Mouse (Mus musculus) kidney, embryonic 14.5 days (tissue): ENCODE results near the gene D030056L22Rik. TPM values are rescaled to one million over a fixed set of nuclear protein-coding genes. Genes with fewer than 3 reads are reported as not detected.
A peak's percentile ranks its signal among the peaks of the same experiment; 100 is the strongest.
"Not testable (repeated sequence)": the region's sequence is repeated elsewhere in the genome, so short reads cannot be mapped to it uniquely, and the experiment has no call there.

Source experiments
- ATAC-seq: fragments of 200-750 bp; cut with Nextera tagmentation; 2 replicates; pipeline ENCODE4 v1.8.0; 2017; ENCODE audit warnings: moderate number of reproducible peaks, mild to moderate bottlenecking, moderate TSS enrichment, moderate library complexity; ENCODE audit not compliant: low FRiP score, low TSS enrichment
- H3K27ac ChIP-seq: fragments of 300-500 bp; sonication (generic); 2 replicates; pipeline ENCODE4 v1.5.1; 2014; ENCODE audit warnings: low read depth, mild to moderate bottlenecking, low read length, moderate library complexity, mixed read lengths
- H3K27me3 ChIP-seq: fragments of 300-500 bp; sonication (generic); 2 replicates; pipeline ENCODE4 v1.6.1; 2014; ENCODE audit warnings: mild to moderate bottlenecking, low read length; ENCODE audit not compliant: control insufficient read depth, insufficient read depth
- H3K36me3 ChIP-seq: fragments of 300-500 bp; sonication (generic); 2 replicates; pipeline ENCODE4 v1.6.1; 2014; ENCODE audit warnings: low read length, mixed read lengths; ENCODE audit not compliant: control insufficient read depth, insufficient read depth
- H3K4me1 ChIP-seq: fragments of 300-500 bp; sonication (generic); 2 replicates; pipeline ENCODE4 v1.6.1; 2014; ENCODE audit warnings: low read length, mixed read lengths; ENCODE audit not compliant: control insufficient read depth, insufficient read depth
- H3K4me2 ChIP-seq: fragments of 300-500 bp; sonication (generic); replicated peaks from 2 replicates; pipeline ENCODE4 v1.6.1; 2014; ENCODE audit warnings: low read depth, mild to moderate bottlenecking, low read length
- H3K4me3 ChIP-seq: fragments of 300-500 bp; sonication (generic); 2 replicates; pipeline ENCODE4 v1.5.1; 2014; ENCODE audit warnings: mild to moderate bottlenecking, low read length
- H3K9ac ChIP-seq: fragments of 300-500 bp; sonication (generic); 2 replicates; pipeline ENCODE4 v1.6.1; 2014; ENCODE audit warnings: low read depth, mild to moderate bottlenecking, low read length, moderate library complexity
- H3K9me3 ChIP-seq: fragments of 300-500 bp; sonication (generic); 2 replicates; pipeline ENCODE4 v1.6.1; 2016; ENCODE audit warnings: low read length; ENCODE audit not compliant: control insufficient read depth
- WGBS: fragments of 180-500 bp; shearing (Covaris S2); extraction: QIAGEN DNeasy Blood & Tissue Kit; methylation state at CpG from one replicate; pipeline ENCODE4 v1.1.7; 2014; 5-methylcytosine and 5-hydroxymethylcytosine counted together
- polyA plus RNA-seq: library from polyadenylated mRNA; unstranded; fragments of >200 nt; fragmentation: Nextera tagmentation; extraction: Ambion mirVana; gene quantifications from 2 replicates; pipeline ENCODE4 v1.2.1, GENCODE M21; 2014

D030056L22Rik gene
- polyA plus RNA-seq, 1 experiment from 2014 or later = 47.8 TPM

DNA sequence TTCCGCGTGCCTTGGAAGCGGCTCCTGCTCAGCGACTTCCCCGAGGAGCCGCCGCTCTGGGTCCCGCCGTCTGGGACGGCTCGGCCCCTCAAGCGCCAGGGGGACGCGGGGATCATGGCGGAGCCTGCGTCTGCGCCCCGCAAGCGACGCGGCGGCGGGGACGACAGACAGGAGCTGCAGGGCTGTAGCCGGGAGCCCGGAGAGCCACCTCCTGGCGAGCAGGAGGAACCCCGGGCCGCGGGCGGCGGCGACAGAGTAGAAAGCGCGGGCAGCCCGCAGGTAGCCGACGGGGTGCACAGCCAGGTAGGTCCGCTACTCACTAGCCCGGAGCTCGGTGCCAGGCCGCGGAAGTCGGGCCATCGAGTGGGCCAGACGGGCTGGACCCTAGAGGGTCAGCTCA, 364 bp downstream of the D030056L22Rik start:
- Histone ChIP-seq H3K4me2 (peak overlapping the region; percentile 63), H3K9ac (peak overlapping the region; percentile 87), H3K27ac (peak overlapping the region; percentile 62; the same call in 1 of the 2 replicates), H3K4me1 (peaks cover 18% of the 10 kb centered on the region; the same call in 1 of the 2 replicates), H3K4me3 (peak overlapping the region; percentile 84)
- ATAC-seq = peak; percentile 75
- H3K27me3 ChIP-seq, H3K36me3 ChIP-seq, H3K9me3 ChIP-seq: not testable (repeated sequence)
- WGBS = under 1% methylated on average over 39 of the region's 46 CpGs

DNA sequence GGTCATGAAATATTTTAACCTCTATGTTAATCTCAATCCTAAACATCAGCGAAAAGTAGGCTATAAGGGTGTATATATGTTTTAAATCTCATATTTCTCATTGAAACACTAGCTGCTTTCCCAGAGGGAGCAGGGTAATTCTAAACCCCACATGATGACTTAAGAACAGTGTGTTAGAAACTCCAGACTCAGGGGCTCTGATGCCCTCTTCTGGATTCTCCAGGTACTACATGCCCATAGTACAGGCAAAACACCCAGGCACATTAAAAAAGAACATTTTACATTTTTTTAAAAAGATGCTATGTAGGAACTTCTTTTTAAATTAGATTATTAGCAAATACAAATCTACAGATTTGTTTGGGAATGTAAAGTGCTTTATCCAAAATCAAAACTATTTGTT, 3.4 kb downstream of the D030056L22Rik start:
- no peaks in the 10 kb centered on the region for H3K27me3 ChIP-seq
- no peak overlapping the region for H3K9ac ChIP-seq
- H3K4me3 ChIP-seq = no peak overlapping the region
- H3K9me3 ChIP-seq = no peaks in the 10 kb centered on the region
- no peak overlapping the region for H3K27ac ChIP-seq
- H3K4me1 ChIP-seq = peaks cover 18% of the 10 kb centered on the region; the same call in 1 of the 2 replicates
- H3K36me3 ChIP-seq = peaks cover 12% of the 10 kb centered on the region
- 30% methylated on average over 1 of the region's 1 CpGs for WGBS
- no peak for ATAC-seq
- H3K4me2 ChIP-seq = no peak overlapping the region

DNA sequence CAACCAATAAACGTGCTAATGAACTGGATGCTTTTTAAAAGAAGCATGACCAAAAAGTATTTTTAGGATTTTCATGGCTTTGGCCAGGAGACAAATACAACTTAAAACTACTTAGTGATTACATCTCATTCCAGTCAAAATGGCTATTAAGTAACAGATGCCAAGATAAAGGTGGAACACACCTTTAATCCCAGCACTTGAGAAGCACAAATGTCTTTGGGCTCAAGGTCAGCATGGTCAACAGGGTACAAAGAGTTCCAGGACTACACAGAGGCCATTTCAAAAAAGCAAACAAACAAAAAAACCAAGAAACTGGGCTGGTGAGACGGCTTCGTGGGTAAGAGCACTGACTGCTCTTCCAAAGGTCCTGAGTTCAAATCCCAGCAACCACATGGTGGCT, 7.3 kb downstream of the D030056L22Rik start:
- no peak overlapping the region for H3K4me2 ChIP-seq
- H3K4me1 ChIP-seq = peaks cover 6% of the 10 kb centered on the region; the same call in 1 of the 2 replicates
- no peak overlapping the region for H3K27ac ChIP-seq
- H3K27me3 ChIP-seq = no peaks in the 10 kb centered on the region
- H3K4me3 ChIP-seq = no peak overlapping the region
- H3K9ac ChIP-seq = no peak overlapping the region
- no peaks in the 10 kb centered on the region for H3K9me3 ChIP-seq
- 90% methylated on average over 3 of the region's 3 CpGs for WGBS
- peaks cover 12% of the 10 kb centered on the region for H3K36me3 ChIP-seq
- ATAC-seq = no peak

DNA sequence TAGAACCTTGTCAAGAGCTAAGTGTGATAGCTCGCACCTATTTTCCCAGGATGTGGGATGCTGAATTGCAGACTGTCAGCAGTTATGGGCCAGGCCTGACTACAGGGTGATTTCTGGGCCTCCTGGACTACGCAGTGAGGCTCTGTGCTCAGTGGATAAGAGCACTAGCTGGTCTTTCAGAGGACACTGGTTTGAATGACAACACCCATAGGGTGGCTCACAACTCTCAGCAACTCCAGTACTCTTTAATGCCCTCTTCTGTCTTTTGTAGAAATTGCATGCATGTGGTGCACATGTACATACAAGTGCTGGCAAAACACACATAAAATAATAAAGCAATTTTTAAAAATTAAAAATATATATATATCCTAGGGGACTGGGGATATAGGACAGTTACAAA, 12.2 kb downstream of the D030056L22Rik start:
- Histone ChIP-seq H3K9me3 (no peaks in the 10 kb centered on the region), H3K9ac (no peak overlapping the region), H3K4me1 (no peaks in the 10 kb centered on the region), H3K4me2 (no peak overlapping the region), H3K36me3 (no peaks in the 10 kb centered on the region), H3K27ac (no peak overlapping the region), H3K4me3 (no peak overlapping the region), H3K27me3 (no peaks in the 10 kb centered on the region)
- ATAC-seq = no peak
- WGBS = 82% methylated on average over 2 of the region's 2 CpGs

- 62% methylated on average over 7 of the region's 7 CpGs for WGBS
- Histone ChIP-seq H3K36me3 (no peaks in the 10 kb centered on the region), H3K27me3 (no peaks in the 10 kb centered on the region), H3K9ac (no peak overlapping the region), H3K4me2 (no peak overlapping the region), H3K9me3 (no peaks in the 10 kb centered on the region), H3K4me3 (no peak overlapping the region), H3K4me1 (no peaks in the 10 kb centered on the region), H3K27ac (no peak overlapping the region)
- no peak for ATAC-seq
Observed at GRCm38 (mm10) chr19:18730255-18730654, 17.3 kb downstream of the D030056L22Rik start.

DNA sequence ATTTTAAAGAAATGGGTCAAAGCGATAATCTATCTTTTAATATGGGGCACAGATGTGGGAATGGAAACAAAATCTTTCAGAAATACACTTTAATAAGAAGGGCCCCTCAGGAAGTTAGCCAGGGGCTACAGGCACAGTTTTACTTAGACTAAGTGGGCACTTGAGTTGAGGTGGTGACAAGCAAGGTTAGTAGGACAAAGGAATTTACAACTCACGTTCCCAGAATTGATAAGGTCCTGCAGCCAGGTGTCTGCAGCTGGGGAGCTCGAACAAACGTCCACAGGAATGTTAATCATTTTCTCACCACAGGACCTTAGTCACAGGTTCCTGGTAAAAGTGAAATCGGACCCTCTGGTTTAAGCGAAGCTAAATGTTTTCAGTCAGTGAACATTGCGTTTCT, 18.1 kb downstream of the D030056L22Rik start:
- Histone ChIP-seq H3K27ac (no peak overlapping the region), H3K27me3 (no peaks in the 10 kb centered on the region), H3K9ac (no peak overlapping the region), H3K9me3 (no peaks in the 10 kb centered on the region), H3K4me3 (no peak overlapping the region), H3K4me1 (no peaks in the 10 kb centered on the region), H3K4me2 (no peak overlapping the region), H3K36me3 (no peaks in the 10 kb centered on the region)
- no peak for ATAC-seq
- WGBS = 27% methylated on average over 7 of the region's 7 CpGs

DNA sequence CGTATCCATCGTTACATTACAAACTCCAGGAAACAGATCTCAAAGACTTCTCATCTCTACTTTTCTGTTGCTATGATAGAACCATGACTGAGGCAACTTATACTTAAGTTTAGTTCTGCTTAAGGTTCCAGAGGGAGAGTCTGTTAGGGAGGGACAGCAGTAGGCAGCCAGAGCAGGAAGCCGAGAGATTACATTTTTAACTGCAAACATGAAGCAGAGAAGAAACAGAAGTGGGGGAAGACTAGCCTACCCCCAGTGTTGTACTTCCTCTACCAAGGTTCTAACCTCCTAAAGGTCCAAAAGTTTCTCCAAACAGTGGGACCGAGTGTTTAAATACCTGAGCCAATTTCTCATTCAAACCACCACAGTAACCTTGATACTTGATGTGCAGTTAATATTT, 22.9 kb downstream of the D030056L22Rik start:
- no peak overlapping the region for H3K9ac ChIP-seq
- H3K27ac ChIP-seq = no peak overlapping the region
- H3K27me3 ChIP-seq = no peaks in the 10 kb centered on the region
- H3K36me3 ChIP-seq = no peaks in the 10 kb centered on the region
- H3K9me3 ChIP-seq = no peaks in the 10 kb centered on the region
- ATAC-seq = no peak
- 92% methylated on average over 4 of the region's 4 CpGs for WGBS
- H3K4me2 ChIP-seq = no peak overlapping the region
- no peaks in the 10 kb centered on the region for H3K4me1 ChIP-seq
- H3K4me3 ChIP-seq = no peak overlapping the region

- Histone ChIP-seq H3K4me3 (no peak overlapping the region), H3K9ac (no peak overlapping the region), H3K36me3 (no peaks in the 10 kb centered on the region), H3K27me3 (no peaks in the 10 kb centered on the region), H3K4me1 (no peaks in the 10 kb centered on the region), H3K9me3 (no peaks in the 10 kb centered on the region), H3K27ac (no peak overlapping the region), H3K4me2 (no peak overlapping the region)
- no peak for ATAC-seq
- WGBS = 89% methylated on average over 7 of the region's 7 CpGs
Observed at GRCm38 (mm10) chr19:18739146-18739545, 26.2 kb downstream of the D030056L22Rik start.

GRCm38 (mm10) chr19:18743946-18744345, 31.0 kb downstream of the D030056L22Rik start:
- ATAC-seq = no peak
- Histone ChIP-seq H3K36me3 (no peaks in the 10 kb centered on the region), H3K9ac (no peak overlapping the region), H3K4me3 (no peak overlapping the region), H3K4me2 (no peak overlapping the region), H3K9me3 (no peaks in the 10 kb centered on the region), H3K27me3 (no peaks in the 10 kb centered on the region), H3K27ac (no peak overlapping the region), H3K4me1 (no peaks in the 10 kb centered on the region)
- whole genome bisulfite sequencing = 82% methylated on average over 5 of the region's 5 CpGs
